Mouse (Mus musculus): Measurements from ENCODE around the gene Fam131a. TPM values are rescaled to one million over a fixed set of nuclear protein-coding genes. Genes with fewer than 3 reads are reported as not detected.

Gene Fam131a
- total RNA-seq, 1 experiment: 1.9 TPM

GRCm38 (mm10) chr16:20702522-20702893 lies 9.5 kb downstream of the Fam131a start:
- peak overlapping the region; percentile 65 to 67; a peak in 3 of 4 replicates for H3K4me3 ChIP-seq (ENCODE audit: insufficient read depth in 1 of 2, low read depth in 1 of 2, low read length in 2 of 2, poor library complexity in 1 of 2, severe bottlenecking in 1 of 2)

GRCm38 (mm10) chr16:20703071-20703470 lies 10.0 kb downstream of the Fam131a start:
- Histone ChIP-seq H3K27ac (ENCODE audit: insufficient read depth, low read depth, low read length, poor library complexity, severe bottlenecking) (no peak overlapping the region), H3K9ac (ENCODE audit: insufficient read depth, low read depth, low read length, poor library complexity, severe bottlenecking) (no peak overlapping the region), H3K4me3 (ENCODE audit: insufficient read depth in 1 of 2, low read depth in 1 of 2, low read length in 2 of 2, poor library complexity in 1 of 2, severe bottlenecking in 1 of 2) (no peak overlapping the region), H3K36me3 (ENCODE audit: control insufficient read depth, insufficient read depth, low read length, poor library complexity, severe bottlenecking) (peaks cover 21% of the 10 kb centered on the region), H3K4me1 (ENCODE audit: control insufficient read depth in 2 of 2, insufficient read depth in 2 of 2, low read length in 2 of 2, poor library complexity in 1 of 2) (peaks cover 8 to 31% of the 10 kb centered on the region in 2 experiments), H3K9me3 (ENCODE audit: control insufficient read depth, insufficient read depth, low read depth, low read length) (no peaks in the 10 kb centered on the region)
- in situ Hi-C loops (cut with MboI; ENCODE audit: low sequenced_read_pairs in 2 of 2, unreplicated experiment in 2 of 2): no loop called here
- TF ChIP-seq ZNF384 (IDR thresholded peaks at IDR 0.05; ENCODE audit: low read depth, low read length): no peak
- no peak for TF ChIP-seq ZC3H11A (IDR thresholded peaks at IDR 0.05; ENCODE audit: borderline replicate concordance, low read depth, low read length)
- no peak for TF ChIP-seq CHD2 (IDR thresholded peaks at IDR 0.05; ENCODE audit: low read depth, low read length)
- no peak for TF ChIP-seq MAFK (IDR thresholded peaks at IDR 0.05; ENCODE audit: insufficient read depth, low read depth, low read length)
- no peak for TF ChIP-seq HCFC1 (IDR thresholded peaks at IDR 0.05; ENCODE audit: borderline replicate concordance, insufficient read depth, low read length)
- DNase-seq (ENCODE audit: low read depth, low spot score): no peak

More at GRCm38 (mm10) chr16:20702522-20702893, 9.5 kb downstream of the Fam131a start:
- in situ Hi-C loops (cut with MboI; ENCODE audit: low sequenced_read_pairs in 2 of 2, unreplicated experiment in 2 of 2): no loop called here
- H3K9ac ChIP-seq (ENCODE audit: insufficient read depth, low read depth, low read length, poor library complexity, severe bottlenecking): peak overlapping the region; percentile 65
- no peaks in the 10 kb centered on the region for H3K9me3 ChIP-seq (ENCODE audit: control insufficient read depth, insufficient read depth, low read depth, low read length)
- peak overlapping the region; percentile 79 for H3K27ac ChIP-seq (ENCODE audit: insufficient read depth, low read depth, low read length, poor library complexity, severe bottlenecking)
- H3K36me3 ChIP-seq (ENCODE audit: control insufficient read depth, insufficient read depth, low read length, poor library complexity, severe bottlenecking): peaks cover 16% of the 10 kb centered on the region
- DNase-seq (ENCODE audit: low read depth, low spot score): peak; percentile 66
- H3K4me1 ChIP-seq (ENCODE audit: control insufficient read depth in 2 of 2, insufficient read depth in 2 of 2, low read length in 2 of 2, poor library complexity in 1 of 2): peaks cover 8 to 26% of the 10 kb centered on the region in 2 experiments
- TF ChIP-seq ZC3H11A (IDR thresholded peaks at IDR 0.05; ENCODE audit: borderline replicate concordance, low read depth, low read length) (0 out of 2 replicates have a peak, but pooled peaks have one; percentile 36), ZNF384 (IDR thresholded peaks at IDR 0.05; ENCODE audit: low read depth, low read length) (0 out of 2 replicates have a peak, but pooled peaks have one; percentile 12), HCFC1 (IDR thresholded peaks at IDR 0.05; ENCODE audit: borderline replicate concordance, insufficient read depth, low read length) (no peak), MAFK (IDR thresholded peaks at IDR 0.05; ENCODE audit: insufficient read depth, low read depth, low read length) (peak; percentile 18; the same call in 1 of the 2 replicates), CHD2 (IDR thresholded peaks at IDR 0.05; ENCODE audit: low read depth, low read length) (no peak)

GRCm38 (mm10) chr16:20703699-20704400 lies 10.8 kb downstream of the Fam131a start:
- Histone ChIP-seq H3K27ac (ENCODE audit: insufficient read depth, low read depth, low read length, poor library complexity, severe bottlenecking) (no peak overlapping the region), H3K9me3 (ENCODE audit: control insufficient read depth, insufficient read depth, low read depth, low read length) (no peaks in the 10 kb centered on the region), H3K4me1 (ENCODE audit: control insufficient read depth in 2 of 2, insufficient read depth in 2 of 2, low read length in 2 of 2, poor library complexity in 1 of 2) (peaks cover 8 to 33% of the 10 kb centered on the region in 2 experiments), H3K9ac (ENCODE audit: insufficient read depth, low read depth, low read length, poor library complexity, severe bottlenecking) (no peak overlapping the region), H3K36me3 (ENCODE audit: control insufficient read depth, insufficient read depth, low read length, poor library complexity, severe bottlenecking) (peaks cover 29% of the 10 kb centered on the region), H3K4me3 (ENCODE audit: insufficient read depth in 1 of 2, low read depth in 1 of 2, low read length in 2 of 2, poor library complexity in 1 of 2, severe bottlenecking in 1 of 2) (no peak overlapping the region)
- in situ Hi-C loops (cut with MboI; ENCODE audit: low sequenced_read_pairs in 2 of 2, unreplicated experiment in 2 of 2): no loop called here
- no peak for DNase-seq (ENCODE audit: low read depth, low spot score)
- TF ChIP-seq MAFK (IDR thresholded peaks at IDR 0.05; ENCODE audit: insufficient read depth, low read depth, low read length) (no peak), HCFC1 (IDR thresholded peaks at IDR 0.05; ENCODE audit: borderline replicate concordance, insufficient read depth, low read length) (no peak), ZNF384 (IDR thresholded peaks at IDR 0.05; ENCODE audit: low read depth, low read length) (no peak), ZC3H11A (IDR thresholded peaks at IDR 0.05; ENCODE audit: borderline replicate concordance, low read depth, low read length) (no peak), CHD2 (IDR thresholded peaks at IDR 0.05; ENCODE audit: low read depth, low read length) (no peak)

GRCm38 (mm10) chr16:20705786-20706185 lies 12.7 kb downstream of the Fam131a start:
- H3K36me3 ChIP-seq (ENCODE audit: control insufficient read depth, insufficient read depth, low read length, poor library complexity, severe bottlenecking): peaks cover 45% of the 10 kb centered on the region
- H3K9me3 ChIP-seq (ENCODE audit: control insufficient read depth, insufficient read depth, low read depth, low read length): no peaks in the 10 kb centered on the region

More at GRCm38 (mm10) chr16:20705786-20706185, 12.7 kb downstream of the Fam131a start:
- no peak for TF ChIP-seq MAFK (IDR thresholded peaks at IDR 0.05; ENCODE audit: insufficient read depth, low read depth, low read length)
- TF ChIP-seq ZC3H11A (IDR thresholded peaks at IDR 0.05; ENCODE audit: borderline replicate concordance, low read depth, low read length): no peak
- TF ChIP-seq CHD2 (IDR thresholded peaks at IDR 0.05; ENCODE audit: low read depth, low read length): no peak
- TF ChIP-seq ZNF384 (IDR thresholded peaks at IDR 0.05; ENCODE audit: low read depth, low read length): no peak
- no peak for TF ChIP-seq HCFC1 (IDR thresholded peaks at IDR 0.05; ENCODE audit: borderline replicate concordance, insufficient read depth, low read length)
- in situ Hi-C loops (cut with MboI; ENCODE audit: low sequenced_read_pairs in 2 of 2, unreplicated experiment in 2 of 2): no loop called here
- no peak overlapping the region; the same call in 1 of the 2 replicates for H3K9ac ChIP-seq (ENCODE audit: insufficient read depth, low read depth, low read length, poor library complexity, severe bottlenecking)
- H3K4me3 ChIP-seq (ENCODE audit: insufficient read depth in 1 of 2, low read depth in 1 of 2, low read length in 2 of 2, poor library complexity in 1 of 2, severe bottlenecking in 1 of 2): no peak overlapping the region
- DNase-seq (ENCODE audit: low read depth, low spot score): no peak
- H3K4me1 ChIP-seq (ENCODE audit: control insufficient read depth in 2 of 2, insufficient read depth in 2 of 2, low read length in 2 of 2, poor library complexity in 1 of 2): peaks cover 8 to 30% of the 10 kb centered on the region in 2 experiments
- no peak overlapping the region for H3K27ac ChIP-seq (ENCODE audit: insufficient read depth, low read depth, low read length, poor library complexity, severe bottlenecking)
